Mouse (Mus musculus) forebrain, embryonic 12.5 days (tissue): ENCODE data around the gene Fbxl22. TPM values are rescaled to one million over a fixed set of nuclear protein-coding genes. Genes with fewer than 3 reads are reported as not detected.

Experiments used
- ATAC-seq: fragments of 200-750 bp; cut with Nextera tagmentation; 2 replicates; pipeline ENCODE4 v1.8.0; 2017; ENCODE audit warnings: moderate TSS enrichment; ENCODE audit not compliant: low FRiP score
- H3K27ac ChIP-seq: fragments of 300-500 bp; sonication (generic); 2 replicates; pipeline ENCODE4 v1.5.1; 2016; ENCODE audit warnings: mild to moderate bottlenecking
- H3K27me3 ChIP-seq: fragments of 300-500 bp; sonication (generic); 2 replicates; pipeline ENCODE4 v1.6.1; 2016; ENCODE audit warnings: mild to moderate bottlenecking
- H3K36me3 ChIP-seq: fragments of 300-500 bp; sonication (generic); replicated peaks from 2 replicates; pipeline ENCODE4 v1.6.1; 2016; ENCODE audit warnings: mild to moderate bottlenecking
- H3K4me1 ChIP-seq: fragments of 300-500 bp; sonication (generic); 2 replicates; pipeline ENCODE4 v1.6.1; 2016
- H3K4me2 ChIP-seq: fragments of 300-500 bp; sonication (generic); 2 replicates; pipeline ENCODE4 v1.6.1; 2016; ENCODE audit warnings: mild to moderate bottlenecking, moderate library complexity
- H3K4me3 ChIP-seq: fragments of 300-500 bp; sonication (generic); replicated peaks from 2 replicates; pipeline ENCODE4 v1.5.1; 2016; ENCODE audit warnings: mild to moderate bottlenecking
- H3K9ac ChIP-seq: fragments of 300-500 bp; sonication (generic); 2 replicates; pipeline ENCODE4 v1.6.1; 2016; ENCODE audit warnings: mild to moderate bottlenecking
- H3K9me3 ChIP-seq: fragments of 300-500 bp; sonication (generic); 2 replicates; pipeline ENCODE4 v1.6.1; 2016
- WGBS: fragments of 180-500 bp; shearing (Covaris S2); methylation state at CpG from one replicate; pipeline ENCODE4 v1.1.7; 2016; 5-methylcytosine and 5-hydroxymethylcytosine counted together
- polyA plus RNA-seq: library from polyadenylated mRNA; unstranded; fragments of >200 nt; fragmentation: Nextera tagmentation; extraction: Ambion mirVana; gene quantifications from 2 replicates; pipeline ENCODE4 v1.2.1, GENCODE M21; 2016

Gene Fbxl22
- polyA plus RNA-seq, 1 experiment from 2014 or later: 2.4 TPM

DNA sequence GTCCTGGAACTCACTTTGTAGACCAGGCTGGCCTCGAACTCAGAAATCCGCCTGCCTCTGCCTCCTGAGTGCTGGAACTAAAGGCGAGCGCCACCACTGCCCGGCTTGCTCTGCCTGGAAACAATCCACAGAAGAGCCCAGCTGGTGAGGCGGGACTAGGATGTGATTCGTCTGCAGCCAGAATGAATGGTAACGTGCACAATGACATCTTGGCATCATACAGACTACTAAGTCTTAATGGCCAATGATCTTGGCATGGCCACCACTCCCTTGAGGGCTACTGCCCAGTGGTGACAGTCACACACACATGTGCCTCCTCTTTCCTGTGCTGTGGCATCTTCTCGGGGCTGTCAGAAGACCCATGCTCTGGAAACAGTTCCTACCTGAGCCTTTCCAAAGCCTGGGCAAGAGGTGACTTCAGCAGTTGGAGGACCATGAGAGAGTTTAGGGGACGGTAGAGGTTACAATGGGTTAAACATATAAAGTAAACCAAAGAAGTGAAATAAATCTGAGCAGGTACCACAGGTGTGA is 1.4 kb upstream of the Fbxl22 start:
- H3K36me3 ChIP-seq: peaks cover 67% of the 10 kb centered on the region

DNA sequence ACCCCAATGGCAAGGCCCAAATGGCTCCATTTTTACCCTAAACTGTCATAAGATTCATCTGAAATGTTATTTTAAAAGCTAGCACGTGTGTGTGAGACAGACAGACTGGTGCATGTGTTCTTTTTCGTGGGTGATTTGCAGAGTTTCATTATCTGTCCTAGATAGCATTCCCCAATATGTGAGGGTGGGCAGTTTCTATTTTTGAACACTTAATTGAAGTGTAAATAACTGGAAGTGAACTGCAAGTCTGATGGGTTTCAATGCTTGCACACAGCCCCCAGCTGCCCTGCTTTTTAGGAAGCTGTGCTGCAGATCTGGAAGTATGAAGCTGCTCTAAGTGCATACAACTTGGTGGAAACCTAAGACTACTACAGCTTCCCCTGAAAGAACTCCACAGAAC is 722 bp upstream of the Fbxl22 start:
- Histone ChIP-seq H3K9me3 (no peaks in the 10 kb centered on the region), H3K4me2 (no peak overlapping the region), H3K4me3 (no peak overlapping the region), H3K27me3 (no peaks in the 10 kb centered on the region), H3K27ac (no peak overlapping the region), H3K4me1 (peaks cover 23% of the 10 kb centered on the region), H3K36me3 (peaks cover 63% of the 10 kb centered on the region), H3K9ac (no peak overlapping the region)
- ATAC-seq: no peak
- 86% methylated on average over 2 of the region's 2 CpGs for WGBS

More for the DNA sequence above, 1.4 kb upstream of the Fbxl22 start:
- H3K27ac ChIP-seq: no peak overlapping the region
- H3K4me2 ChIP-seq: no peak overlapping the region
- no peak overlapping the region for H3K4me3 ChIP-seq
- H3K27me3 ChIP-seq: no peaks in the 10 kb centered on the region
- H3K4me1 ChIP-seq: peaks cover 17% of the 10 kb centered on the region
- H3K9me3 ChIP-seq: no peaks in the 10 kb centered on the region
- 92% methylated on average over 10 of the region's 10 CpGs for WGBS
- no peak for ATAC-seq
- no peak overlapping the region for H3K9ac ChIP-seq

DNA sequence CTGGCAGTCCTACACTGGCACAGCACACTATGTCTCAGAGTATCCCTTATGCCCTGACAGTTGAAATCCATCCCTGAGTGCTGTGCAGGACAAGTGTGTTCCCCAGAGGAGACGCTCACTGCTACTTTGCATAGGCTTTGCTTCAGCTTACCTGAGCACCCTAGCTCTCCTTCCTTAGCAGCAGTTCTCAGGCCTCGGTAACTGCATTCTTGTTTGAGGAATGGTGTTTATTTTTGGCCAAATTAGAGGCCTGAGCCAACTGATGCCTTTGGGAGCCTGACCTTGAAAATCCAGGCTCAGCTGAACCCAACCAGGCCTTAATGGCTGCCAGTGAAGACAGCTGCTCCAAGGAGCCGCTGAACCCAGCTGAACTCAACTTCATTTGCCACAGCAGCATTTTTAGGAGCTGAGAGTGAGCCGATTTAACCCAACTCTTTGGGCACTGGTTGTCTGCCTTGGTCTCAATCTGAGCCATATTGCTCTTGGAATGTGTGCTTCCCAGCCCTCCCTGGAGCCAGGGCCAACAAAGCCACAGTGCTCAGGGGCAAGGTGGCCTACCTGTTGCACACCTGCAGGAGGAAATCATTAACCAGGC is 635 bp downstream of the Fbxl22 start:
- H3K27me3 ChIP-seq: no peaks in the 10 kb centered on the region
- H3K9ac ChIP-seq: no peak overlapping the region
- H3K36me3 ChIP-seq: peaks cover 60% of the 10 kb centered on the region
- no peaks in the 10 kb centered on the region for H3K9me3 ChIP-seq
- H3K4me1 ChIP-seq: peaks cover 25% of the 10 kb centered on the region
- H3K4me3 ChIP-seq: no peak overlapping the region
- no peak overlapping the region for H3K4me2 ChIP-seq
- WGBS: 89% methylated on average over 4 of the region's 4 CpGs
- no peak for ATAC-seq
- H3K27ac ChIP-seq: peak overlapping the region; percentile 97; the same call in 1 of the 2 replicates

DNA sequence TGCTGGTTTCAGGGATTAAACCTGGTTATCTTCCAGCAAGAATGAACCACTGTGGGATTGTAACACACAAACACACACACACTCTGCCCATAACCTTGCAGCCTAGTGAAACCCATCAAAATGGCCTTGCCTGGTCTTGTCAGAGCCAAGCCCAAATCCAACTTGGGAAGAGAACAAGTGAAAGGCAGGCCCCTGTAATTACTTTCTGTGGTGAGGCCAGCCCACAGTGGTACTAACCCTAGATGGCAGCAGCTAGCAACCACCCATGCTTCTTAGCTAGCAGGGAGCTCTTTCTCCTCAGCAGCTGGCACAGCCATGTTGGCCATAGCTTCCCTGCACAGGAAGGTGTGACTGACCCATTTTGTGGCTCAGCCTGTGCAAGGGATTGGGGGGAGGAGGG is 1.2 kb downstream of the Fbxl22 start:
- H3K27me3 ChIP-seq: no peaks in the 10 kb centered on the region
- H3K4me1 ChIP-seq: peaks cover 25% of the 10 kb centered on the region
- H3K4me2 ChIP-seq: no peak overlapping the region
- H3K36me3 ChIP-seq: peaks cover 60% of the 10 kb centered on the region
- no peak overlapping the region for H3K9ac ChIP-seq
- ATAC-seq: no peak
- no peak overlapping the region for H3K4me3 ChIP-seq
- H3K9me3 ChIP-seq: no peaks in the 10 kb centered on the region
- peak overlapping the region; percentile 97; the same call in 1 of the 2 replicates for H3K27ac ChIP-seq

DNA sequence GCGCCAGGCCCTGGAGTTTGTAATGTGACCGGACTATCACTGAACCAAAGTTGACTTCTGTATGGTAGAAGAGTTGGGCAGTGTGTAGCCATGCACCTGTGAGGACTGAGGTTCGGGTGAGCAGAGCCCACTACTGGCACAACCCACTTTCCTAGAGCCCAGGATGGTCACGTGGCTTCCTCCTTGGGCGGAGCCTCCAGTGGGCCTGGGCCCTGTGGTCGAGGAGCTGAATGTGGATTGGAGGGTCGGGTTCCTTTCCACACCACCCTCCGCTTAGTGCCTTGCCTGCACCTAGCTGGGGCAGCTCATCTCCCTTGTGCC is 2.1 kb downstream of the Fbxl22 start:
- Histone ChIP-seq H3K4me2 (peak overlapping the region; percentile 98), H3K9me3 (no peaks in the 10 kb centered on the region), H3K4me1 (peaks cover 28% of the 10 kb centered on the region), H3K9ac (peak overlapping the region; percentile 74), H3K36me3 (peaks cover 60% of the 10 kb centered on the region), H3K4me3 (peak overlapping the region; percentile 59), H3K27me3 (no peaks in the 10 kb centered on the region), H3K27ac (peak overlapping the region; percentile 97)
- WGBS: 0% methylated on average over 8 of the region's 8 CpGs
- ATAC-seq: peak; percentile 86

DNA sequence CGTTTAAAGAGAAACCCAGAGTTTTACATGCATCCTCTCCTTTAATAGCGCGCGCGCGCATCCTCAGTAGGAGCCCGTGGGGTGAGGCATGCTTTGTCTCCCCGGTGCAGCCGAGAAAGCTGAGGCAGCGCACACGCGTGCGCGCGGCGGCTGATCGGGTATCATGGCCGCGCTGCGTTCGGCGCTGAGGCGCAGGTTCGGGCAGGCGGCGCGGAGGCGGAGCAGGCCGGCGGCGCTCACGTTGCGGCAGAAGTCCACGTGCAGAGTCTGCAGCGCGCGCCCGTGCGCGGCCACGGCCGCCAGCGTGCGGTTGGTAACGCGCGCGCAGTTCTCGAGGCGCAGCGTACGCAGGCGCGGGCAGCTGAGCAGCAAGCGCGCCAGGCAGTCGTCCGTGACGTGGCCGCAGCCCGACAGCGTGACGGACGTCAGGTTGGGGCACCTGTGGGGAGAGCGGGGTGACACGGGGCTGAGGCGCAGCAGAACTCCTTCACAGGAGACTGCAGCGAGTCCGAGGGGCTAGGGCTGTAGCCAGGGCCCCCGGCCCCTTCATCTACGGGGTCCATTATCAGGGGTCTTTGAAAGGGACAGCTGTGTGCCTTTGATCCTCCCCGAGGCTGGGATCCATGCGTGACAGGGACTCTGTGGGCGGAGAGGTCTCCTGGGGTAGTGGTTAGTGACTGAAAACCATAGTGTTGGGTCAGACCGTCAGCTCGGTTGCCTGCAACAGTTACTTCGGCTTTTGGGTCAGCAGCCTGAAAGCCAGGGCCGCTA is 2.6 kb downstream of the Fbxl22 start:
- under 1% methylated on average over 76 of the region's 78 CpGs for WGBS
- H3K27ac ChIP-seq: peak overlapping the region; percentile 97
- no peaks in the 10 kb centered on the region for H3K9me3 ChIP-seq
- peak overlapping the region; percentile 74 for H3K9ac ChIP-seq
- no peaks in the 10 kb centered on the region for H3K27me3 ChIP-seq
- peak overlapping the region; percentile 59 for H3K4me3 ChIP-seq
- H3K4me1 ChIP-seq: peaks cover 30% of the 10 kb centered on the region
- H3K4me2 ChIP-seq: peak overlapping the region; percentile 98
- H3K36me3 ChIP-seq: peaks cover 59% of the 10 kb centered on the region
- peak; percentile 89 for ATAC-seq

DNA sequence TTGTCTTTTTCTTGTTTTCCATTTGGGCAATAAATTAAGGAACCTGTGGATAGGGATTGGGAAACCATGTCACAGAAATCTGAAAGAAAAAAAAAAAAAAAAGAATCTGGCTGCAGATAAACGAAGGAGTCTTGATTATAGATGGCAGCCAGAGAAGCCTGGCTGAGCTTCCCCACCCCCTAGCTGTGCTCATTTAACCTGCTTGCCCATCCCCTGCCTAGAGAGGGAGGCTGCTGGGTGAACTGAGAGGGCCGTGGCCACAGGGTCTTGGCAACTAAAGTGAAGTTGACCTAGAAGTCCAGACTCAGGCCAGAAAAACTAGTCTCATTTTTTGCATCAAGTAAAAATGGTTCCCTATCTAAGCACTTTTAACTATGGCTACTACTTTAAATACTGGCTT is 3.4 kb downstream of the Fbxl22 start:
- Histone ChIP-seq H3K27me3 (no peaks in the 10 kb centered on the region), H3K4me1 (peaks cover 38% of the 10 kb centered on the region), H3K36me3 (peaks cover 51% of the 10 kb centered on the region), H3K4me3 (peak overlapping the region; percentile 59), H3K27ac (peak overlapping the region; percentile 97), H3K9me3 (no peaks in the 10 kb centered on the region), H3K9ac (peak overlapping the region; percentile 74), H3K4me2 (peak overlapping the region; percentile 98)
- no peak for ATAC-seq
- 0% methylated on average over 2 of the region's 2 CpGs for WGBS

DNA sequence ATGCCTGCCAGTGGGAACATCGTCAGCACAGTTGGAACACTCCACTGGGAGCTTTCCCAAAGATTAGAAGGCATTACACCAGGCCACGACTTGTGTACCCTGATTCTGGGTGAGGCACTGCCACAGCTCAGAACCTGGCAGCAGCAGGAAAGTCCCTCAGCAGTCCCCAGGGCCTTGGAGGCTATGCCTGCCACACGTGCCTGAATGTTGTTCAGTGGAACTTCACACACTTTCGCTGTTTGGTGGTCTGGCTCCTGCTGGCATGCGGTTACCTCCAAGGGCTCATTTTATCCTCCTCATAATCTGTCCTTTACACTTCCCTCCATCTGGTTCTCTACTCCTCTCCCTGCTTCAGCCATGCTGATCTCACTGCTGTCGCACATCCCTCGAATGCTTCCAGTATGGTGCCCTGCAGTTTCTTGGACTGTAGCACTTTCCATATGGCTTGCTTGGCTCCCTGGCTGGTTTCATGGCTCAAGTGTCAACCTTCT is 4.0 kb downstream of the Fbxl22 start:
- peak overlapping the region; percentile 97 for H3K27ac ChIP-seq
- H3K36me3 ChIP-seq: peaks cover 47% of the 10 kb centered on the region

DNA sequence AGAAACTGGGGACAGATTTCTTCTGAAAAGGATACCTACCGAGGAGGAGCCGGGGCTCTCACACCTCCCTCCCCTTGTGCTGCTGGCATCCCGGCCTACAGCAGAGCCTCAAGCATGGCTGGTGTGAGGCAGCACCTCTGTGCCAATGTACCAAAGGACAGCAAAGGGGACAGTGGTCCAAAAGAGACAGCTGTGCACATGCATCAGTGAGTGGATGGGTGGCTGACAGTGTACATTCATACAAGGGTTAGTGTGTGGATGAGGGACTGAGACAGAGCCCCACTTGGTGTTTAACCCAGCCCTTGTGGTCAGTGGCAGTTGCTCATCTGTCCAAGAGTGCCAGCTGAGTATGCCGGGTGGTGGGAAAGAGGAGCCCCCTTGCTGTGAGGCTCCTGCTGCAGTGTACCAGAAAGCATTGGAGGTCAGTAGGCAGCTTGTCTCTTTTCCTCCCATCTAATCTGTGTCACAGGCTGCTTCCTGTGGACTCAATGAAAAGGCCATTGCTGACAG is 5.4 kb downstream of the Fbxl22 start:
- Histone ChIP-seq H3K27ac (0 out of 2 replicates have a peak overlapping the region, but pooled peaks have one; percentile 2), H3K4me2 (no peak overlapping the region), H3K27me3 (no peaks in the 10 kb centered on the region), H3K4me1 (peaks cover 57% of the 10 kb centered on the region), H3K9me3 (no peaks in the 10 kb centered on the region), H3K9ac (no peak overlapping the region), H3K4me3 (no peak overlapping the region), H3K36me3 (peaks cover 48% of the 10 kb centered on the region)
- no peak for ATAC-seq
- WGBS: 82% methylated on average over 4 of the region's 4 CpGs

More for the DNA sequence above, 4.0 kb downstream of the Fbxl22 start:
- H3K4me2 ChIP-seq: peak overlapping the region; percentile 98; the same call in 1 of the 2 replicates
- 73% methylated on average over 7 of the region's 7 CpGs for WGBS
- H3K9ac ChIP-seq: peak overlapping the region; percentile 74
- no peaks in the 10 kb centered on the region for H3K9me3 ChIP-seq
- no peak overlapping the region for H3K4me3 ChIP-seq
- ATAC-seq: no peak
- H3K4me1 ChIP-seq: peaks cover 43% of the 10 kb centered on the region
- H3K27me3 ChIP-seq: no peaks in the 10 kb centered on the region

DNA sequence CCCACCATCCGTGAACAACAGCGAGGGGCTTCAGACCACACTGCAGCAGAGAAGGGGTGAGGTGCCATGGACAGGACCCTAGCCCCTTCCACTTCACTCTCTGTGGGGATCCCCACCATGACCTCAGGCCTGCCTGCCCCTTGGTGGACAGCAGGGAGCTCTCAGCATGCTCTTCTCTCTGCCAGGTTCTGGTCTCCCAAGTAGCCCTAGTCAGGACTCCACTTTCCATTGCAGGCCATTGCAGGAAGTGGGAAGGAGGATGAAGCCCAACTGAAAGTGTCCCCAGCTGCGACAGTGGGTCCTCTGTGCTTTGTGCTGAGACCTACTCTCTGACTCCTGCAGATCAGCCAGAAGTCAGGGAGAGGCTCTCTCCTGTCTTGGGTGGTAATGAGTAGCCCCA is 6.7 kb downstream of the Fbxl22 start:
- whole genome bisulfite sequencing: 93% methylated on average over 3 of the region's 3 CpGs
- H3K36me3 ChIP-seq: peaks cover 48% of the 10 kb centered on the region
- H3K9ac ChIP-seq: no peak overlapping the region
- no peak overlapping the region for H3K4me3 ChIP-seq
- no peak for ATAC-seq
- H3K27me3 ChIP-seq: no peaks in the 10 kb centered on the region
- no peaks in the 10 kb centered on the region for H3K9me3 ChIP-seq
- no peak overlapping the region for H3K4me2 ChIP-seq
- peaks cover 54% of the 10 kb centered on the region for H3K4me1 ChIP-seq
- H3K27ac ChIP-seq: no peak overlapping the region

DNA sequence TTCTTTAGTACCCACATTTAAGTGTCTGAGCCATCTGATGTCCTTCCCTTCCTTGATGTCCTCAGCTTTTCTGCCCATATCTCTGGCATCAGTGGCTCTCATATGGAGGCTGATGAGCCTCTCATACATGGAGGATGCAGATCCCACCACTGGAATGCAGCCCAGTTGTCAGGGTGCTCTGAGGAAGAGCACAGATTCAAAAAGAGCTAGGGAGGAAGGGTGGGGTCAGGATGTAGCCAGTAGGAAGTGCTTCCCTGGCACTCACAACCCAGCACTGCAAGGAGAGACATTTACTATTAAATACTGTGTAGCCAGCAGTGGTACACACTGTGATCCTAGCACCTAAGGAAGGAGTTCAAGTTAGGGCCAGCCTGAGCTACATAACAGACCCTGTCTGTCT is 8.0 kb downstream of the Fbxl22 start:
- Histone ChIP-seq H3K4me3 (no peak overlapping the region), H3K4me2 (peak overlapping the region; percentile 21; the same call in 1 of the 2 replicates), H3K27ac (peak overlapping the region; percentile 90), H3K4me1 (peaks cover 49% of the 10 kb centered on the region), H3K9me3 (no peaks in the 10 kb centered on the region), H3K27me3 (no peaks in the 10 kb centered on the region), H3K36me3 (peaks cover 59% of the 10 kb centered on the region), H3K9ac (no peak overlapping the region)
- ATAC-seq: no peak

DNA sequence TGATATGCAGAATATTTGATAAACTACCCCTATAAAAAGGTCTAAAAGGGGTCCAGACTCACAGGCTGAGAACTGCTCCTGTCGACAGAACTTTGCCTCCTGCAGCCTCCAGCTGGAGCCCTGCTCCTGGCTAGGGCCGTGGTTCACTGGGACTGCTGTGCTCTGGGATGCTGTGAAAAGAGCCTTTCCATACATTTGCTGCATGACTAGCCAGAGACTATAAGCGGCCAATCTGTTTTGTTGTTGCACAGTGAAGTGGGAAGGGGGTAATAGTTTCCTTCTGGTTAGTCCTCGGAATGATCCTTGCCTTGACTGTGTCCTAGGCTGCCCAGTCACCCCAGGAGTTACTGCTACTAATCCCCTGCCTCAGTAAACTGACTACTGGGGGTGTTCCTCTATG is 8.4 kb downstream of the Fbxl22 start:
- Histone ChIP-seq H3K4me2 (peak overlapping the region; percentile 21), H3K36me3 (peaks cover 63% of the 10 kb centered on the region), H3K9ac (no peak overlapping the region), H3K9me3 (no peaks in the 10 kb centered on the region), H3K4me3 (no peak overlapping the region), H3K27ac (peak overlapping the region; percentile 90), H3K27me3 (no peaks in the 10 kb centered on the region), H3K4me1 (peaks cover 48% of the 10 kb centered on the region)
- peak; percentile 80 for ATAC-seq
- 12% methylated on average over 4 of the region's 4 CpGs for WGBS
